Comparison of ENCODE assay signal across 12 mouse cellular contexts in the genomic region with DNA sequence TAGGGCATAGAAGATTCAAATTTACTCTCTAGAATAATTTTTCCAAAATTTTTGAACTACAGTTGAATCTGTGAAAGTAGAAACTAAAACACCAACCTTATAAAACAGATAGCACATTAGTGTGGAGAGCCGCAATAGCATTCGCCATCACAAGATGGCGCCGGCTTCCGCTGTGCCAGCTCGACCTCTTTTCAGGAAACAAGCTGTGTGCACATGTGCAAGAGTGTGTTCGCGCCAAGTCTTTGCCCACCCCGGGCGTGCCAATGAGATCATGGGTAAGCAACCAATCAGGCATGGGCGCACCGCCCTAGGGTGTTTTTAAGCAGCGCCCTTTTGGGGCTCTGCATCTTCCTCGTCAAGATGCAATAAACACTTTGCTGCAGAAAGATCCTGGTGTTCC.
DNase-seq lines count a peak whose midpoint lies in the region; ATAC-seq and TF ChIP-seq lines count a peak whose summit lies in the region.
"Had no signal": no experiment of that assay in that cellular context is flagged by ENCODE, and none has a peak within 500 bp of the region (broad histone marks: within the 10 kb centered on the region; RNA-seq: fewer than 3 reads in every experiment).

No protein-coding gene starts in this region.

- no peak for TF ChIP-seq EP300 in heart, adult 2 months (IDR thresholded peaks at IDR 0.05; ENCODE audit: insufficient read depth, low read depth, low read length)
- no peak for TF ChIP-seq EP300 in MEL (IDR thresholded peaks at IDR 0.05; ENCODE audit: low read depth in 1 of 2, low read length in 2 of 2)

- WGBS in heart, adult 2 months, result 64% methylated on average over 14 of the region's 14 CpGs
- 73% methylated on average over 14 of the region's 14 CpGs for WGBS in lung, adult 2 months
- 74% methylated on average over 14 of the region's 14 CpGs for WGBS in limb, embryonic 11.5 days

- H3K9ac ChIP-seq in heart, adult 2 months (ENCODE audit: low read depth, low read length), result no peak overlapping the region
- no peak overlapping the region for H3K9ac ChIP-seq in MEL (ENCODE audit: control insufficient read depth, low read depth, low read length, poor library complexity, severe bottlenecking)
- H3K9ac ChIP-seq in limb, embryonic 11.5 days (ENCODE audit: low read length), result no peak overlapping the region
- H3K9ac ChIP-seq: heart, embryonic 12.5 days; limb, embryonic 15.5 days had no signal

- no peak overlapping the region for H3K4me2 ChIP-seq in limb, embryonic 11.5 days (ENCODE audit: low read depth, severe bottlenecking)
- H3K4me2 ChIP-seq: heart, embryonic 12.5 days; limb, embryonic 15.5 days had no signal

- no peaks in the 10 kb centered on the region for H3K27me3 ChIP-seq in heart, adult 2 months (ENCODE audit: control insufficient read depth, insufficient read depth, low read length)
- H3K27me3 ChIP-seq in MEL (ENCODE audit: control insufficient read depth in 1 of 2, insufficient read depth in 2 of 2, low read length in 2 of 2), result no peaks in the 10 kb centered on the region
- no peaks in the 10 kb centered on the region for H3K27me3 ChIP-seq in limb, embryonic 11.5 days (ENCODE audit: control insufficient read depth, insufficient read depth, low read length)
- H3K27me3 ChIP-seq: heart, embryonic 12.5 days; limb, embryonic 15.5 days had no signal

- intact Hi-C loops in heart, adult 2 months (cut with DNase I), result loop anchor here (10.0 kb wide), 2 partner anchors 141 to 391 kb away; no protein-coding TSS in a partner anchor
- intact Hi-C loops in heart, postnatal 36 days (cut with DNase I), result loop anchor here (5.0 kb wide), 1 partner anchor 393 kb away; no protein-coding TSS in a partner anchor

- H3K79me2 ChIP-seq in heart, adult 2 months (replicated peaks; ENCODE audit: control insufficient read depth, insufficient read depth, low read length), result no peaks in the 10 kb centered on the region
- no peaks in the 10 kb centered on the region for H3K79me2 ChIP-seq in MEL (ENCODE audit: control insufficient read depth, insufficient read depth, low read length, poor library complexity)

- peak; percentile 48 for TF ChIP-seq CTCF in heart, adult 2 months (IDR thresholded peaks at IDR 0.05)
- peak; percentile 34; the same call in 1 of the 2 replicates for TF ChIP-seq CTCF in lung, adult 2 months (IDR thresholded peaks at IDR 0.05; ENCODE audit: insufficient read depth, low read length)
- TF ChIP-seq CTCF in MEL (IDR thresholded peaks at IDR 0.05 in 2 of 3, conservative IDR thresholded peaks at IDR 0.05 in 1 of 3; ENCODE audit: control insufficient read depth in 1 of 3, insufficient read depth in 1 of 3, low read depth in 2 of 3, low read length in 3 of 3, poor library complexity in 1 of 3, severe bottlenecking in 1 of 3), result peak in 2 of 3 experiments; percentile 40 to 50; a peak in 4 of 6 replicates

- no peak overlapping the region for H3K27ac ChIP-seq in heart, adult 2 months
- H3K27ac ChIP-seq in MEL (ENCODE audit: control insufficient read depth, low read depth, low read length), result no peak overlapping the region
- no peak overlapping the region for H3K27ac ChIP-seq in limb, embryonic 11.5 days (replicated peaks; ENCODE audit: low read depth, low read length)
- H3K27ac ChIP-seq: limb, embryonic 15.5 days had no signal

- ATAC-seq in limb, embryonic 11.5 days (ENCODE audit: insufficient number of reproducible peaks, low FRiP score, low TSS enrichment, low read depth), result no peak

- no peak overlapping the region for H3K4me3 ChIP-seq in heart, adult 2 months
- H3K4me3 ChIP-seq in lung, adult 2 months (replicated peaks; ENCODE audit: extremely low read depth, low read depth, low read length), result no peak overlapping the region
- H3K4me3 ChIP-seq in MEL (ENCODE audit: control insufficient read depth in 1 of 2, insufficient read depth in 1 of 2, low read depth in 2 of 2, low read length in 2 of 2), result no peak overlapping the region
- H3K4me3 ChIP-seq in limb, embryonic 11.5 days (ENCODE audit: low read depth, low read length), result no peak overlapping the region
- H3K4me3 ChIP-seq: heart, embryonic 12.5 days; limb, embryonic 15.5 days had no signal

- DNase-seq in heart, adult 2 months, result no peak
- no peak for DNase-seq in heart, postnatal 36 days
- no peak for DNase-seq in lung, adult 2 months
- DNase-seq in lung, postnatal 4 days, result no peak
- peak; percentile 17 for DNase-seq in MEL (ENCODE audit: low read depth, low spot score)
- DNase-seq in limb, embryonic 11.5 days (ENCODE audit: low spot score), result peak; percentile 23
- no peak for DNase-seq in ovary, adult 18-20 months (ENCODE audit: low spot score)
- DNase-seq in urinary bladder, postnatal 10 days (ENCODE audit: low spot score), result no peak
- DNase-seq: cerebellum, adult 11 months; thymus, postnatal 25 days had no signal

- H3K4me1 ChIP-seq in heart, adult 2 months (ENCODE audit: control insufficient read depth, insufficient read depth, low read length), result no peaks in the 10 kb centered on the region
- no peaks in the 10 kb centered on the region for H3K4me1 ChIP-seq in lung, adult 2 months (ENCODE audit: control insufficient read depth, insufficient read depth, low read length)
- no peaks in the 10 kb centered on the region for H3K4me1 ChIP-seq in MEL (ENCODE audit: control insufficient read depth in 1 of 2, insufficient read depth in 2 of 2, low read length in 2 of 2)
- H3K4me1 ChIP-seq in limb, embryonic 11.5 days (ENCODE audit: control insufficient read depth, insufficient read depth, low read length), result no peaks in the 10 kb centered on the region
- H3K4me1 ChIP-seq: heart, embryonic 12.5 days; limb, embryonic 15.5 days had no signal

- peak; percentile 30 for TF ChIP-seq RAD21 in MEL (IDR thresholded peaks at IDR 0.05; ENCODE audit: low read depth, low read length)

- H3K36me3 ChIP-seq in heart, adult 2 months (ENCODE audit: control insufficient read depth, insufficient read depth, low read length), result no peaks in the 10 kb centered on the region
- no peaks in the 10 kb centered on the region for H3K36me3 ChIP-seq in MEL (ENCODE audit: control insufficient read depth in 1 of 2, insufficient read depth in 2 of 2, low read length in 2 of 2)
- H3K36me3 ChIP-seq in limb, embryonic 11.5 days (ENCODE audit: control insufficient read depth, insufficient read depth, low read length), result no peaks in the 10 kb centered on the region
- H3K36me3 ChIP-seq: heart, embryonic 12.5 days; limb, embryonic 15.5 days had no signal

- no peak for TF ChIP-seq POLR2A in heart, adult 2 months (IDR thresholded peaks at IDR 0.05; ENCODE audit: insufficient read depth, low read depth, low read length)
- TF ChIP-seq POLR2A in lung, adult 2 months (IDR thresholded peaks at IDR 0.05; ENCODE audit: borderline replicate concordance, extremely low read depth, low read depth, low read length), result no peak
- TF ChIP-seq POLR2A in MEL (IDR thresholded peaks at IDR 0.05; ENCODE audit: control insufficient read depth in 1 of 2, insufficient read depth in 1 of 2, low read depth in 1 of 2, low read length in 2 of 2, poor library complexity in 1 of 2), result no peak

- no peaks in the 10 kb centered on the region for H3K9me3 ChIP-seq in MEL (replicated peaks; ENCODE audit: insufficient read depth, low read length)
- H3K9me3 ChIP-seq in limb, embryonic 11.5 days (ENCODE audit: control insufficient read depth, low read length), result no peaks in the 10 kb centered on the region
- H3K9me3 ChIP-seq: heart, embryonic 12.5 days; limb, embryonic 15.5 days had no signal

TF ChIP-seq in MEL, 35 proteins besides CTCF, POLR2A, EP300 and RAD21:
- TF ChIP-seq SMC3 (IDR thresholded peaks at IDR 0.05; ENCODE audit: low read depth, low read length) (peak; percentile 46), SIN3A (IDR thresholded peaks at IDR 0.05; ENCODE audit: low read length) (no peak)

Comparison
In these comparisons a context has a peak if more than half of its experiments do, and no peak if none do; other contexts are left out.
1. DNase-seq: peak in MEL (single experiment) and limb, embryonic 11.5 days (single experiment); none in heart, adult 2 months (0 of 2), heart, postnatal 36 days (0 of 2), lung, adult 2 months (single experiment), lung, postnatal 4 days (0 of 2), ovary, adult 18-20 months (single experiment) and urinary bladder, postnatal 10 days (single experiment).
2. Peak in every context shown above with its lines, with median percentiles within 50 percentile points of each other: CTCF ChIP-seq.